Mouse (Mus musculus) forebrain, postnatal 0 days (tissue): ENCODE results near the gene Map3k10. TPM values are rescaled to one million over a fixed set of nuclear protein-coding genes. Genes with fewer than 3 reads are reported as not detected.
"Not testable (repeated sequence)": the region's sequence is repeated elsewhere in the genome, so short reads cannot be mapped to it uniquely, and the experiment has no call there.

Source experiments
- ATAC-seq: fragments of 200-750 bp; cut with Nextera tagmentation; 2 replicates; pipeline ENCODE4 v1.8.0; 2017; ENCODE audit warnings: mild to moderate bottlenecking, moderate library complexity
- DNase-seq: peaks from one replicate; pipeline ENCODE4 v3.0.0-alpha.2; 2015
- H3K27ac ChIP-seq: fragments of 300-500 bp; sonication (generic); 2 replicates; pipeline ENCODE4 v1.5.1; 2014; ENCODE audit warnings: low read depth, mild to moderate bottlenecking, antibody characterized with exemption, low read length, moderate library complexity, mixed read lengths
- H3K27me3 ChIP-seq: fragments of 300-500 bp; sonication (generic); 2 replicates; pipeline ENCODE4 v1.6.1; 2014; ENCODE audit warnings: mild to moderate bottlenecking, low read length, mixed read lengths; ENCODE audit not compliant: insufficient read depth
- H3K36me3 ChIP-seq: fragments of 300-500 bp; sonication (generic); 2 replicates; pipeline ENCODE4 v1.6.1; 2014; ENCODE audit warnings: mild to moderate bottlenecking, moderate library complexity; ENCODE audit not compliant: insufficient read depth
- H3K4me1 ChIP-seq: fragments of 300-500 bp; sonication (generic); 2 replicates; pipeline ENCODE4 v1.6.1; 2014; ENCODE audit warnings: antibody characterized with exemption; ENCODE audit not compliant: insufficient read depth
- H3K4me2 ChIP-seq: fragments of 300-500 bp; sonication (generic); 2 replicates; pipeline ENCODE4 v1.6.1; 2014; ENCODE audit warnings: low read depth, mild to moderate bottlenecking, moderate library complexity
- H3K4me3 ChIP-seq: fragments of 300-500 bp; sonication (generic); 2 replicates; pipeline ENCODE4 v1.5.1; 2014; ENCODE audit warnings: low read depth, low read length, mixed read lengths
- H3K9ac ChIP-seq: fragments of 300-500 bp; sonication (generic); 2 replicates; pipeline ENCODE4 v1.6.1; 2014; ENCODE audit warnings: mild to moderate bottlenecking
- H3K9me3 ChIP-seq: fragments of 300-500 bp; sonication (generic); 2 replicates; pipeline ENCODE4 v1.6.1; 2016; ENCODE audit warnings: low read length
- CTCF ChIP-seq: sonication (generic); IDR thresholded peaks from 2 replicates; pipeline ENCODE4 v1.5.1; 2016; ENCODE audit warnings: antibody characterized with exemption, control low read depth, low read depth
- WGBS: fragments of 180-500 bp; shearing (Covaris S2); extraction: QIAGEN DNeasy Blood & Tissue Kit; methylation state at CpG from one replicate; pipeline ENCODE4 v1.1.7; 2014; 5-methylcytosine and 5-hydroxymethylcytosine counted together
- polyA plus RNA-seq: library from polyadenylated mRNA; unstranded; fragments of >200 nt; fragmentation: Nextera tagmentation; extraction: Ambion mirVana; gene quantifications from 2 replicates; pipeline ENCODE4 v1.2.1, GENCODE M21; 2015
- total RNA-seq: library from RNA; depleted of rRNA; stranded (reverse); fragments of >200 nt; gene quantifications from 2 replicates; pipeline ENCODE4 v1.2.3, GENCODE M21; 2014

Map3k10 gene
- total and polyA plus RNA-seq, 2 experiments from 2014 or later, result 22.5 to 117 TPM

DNA sequence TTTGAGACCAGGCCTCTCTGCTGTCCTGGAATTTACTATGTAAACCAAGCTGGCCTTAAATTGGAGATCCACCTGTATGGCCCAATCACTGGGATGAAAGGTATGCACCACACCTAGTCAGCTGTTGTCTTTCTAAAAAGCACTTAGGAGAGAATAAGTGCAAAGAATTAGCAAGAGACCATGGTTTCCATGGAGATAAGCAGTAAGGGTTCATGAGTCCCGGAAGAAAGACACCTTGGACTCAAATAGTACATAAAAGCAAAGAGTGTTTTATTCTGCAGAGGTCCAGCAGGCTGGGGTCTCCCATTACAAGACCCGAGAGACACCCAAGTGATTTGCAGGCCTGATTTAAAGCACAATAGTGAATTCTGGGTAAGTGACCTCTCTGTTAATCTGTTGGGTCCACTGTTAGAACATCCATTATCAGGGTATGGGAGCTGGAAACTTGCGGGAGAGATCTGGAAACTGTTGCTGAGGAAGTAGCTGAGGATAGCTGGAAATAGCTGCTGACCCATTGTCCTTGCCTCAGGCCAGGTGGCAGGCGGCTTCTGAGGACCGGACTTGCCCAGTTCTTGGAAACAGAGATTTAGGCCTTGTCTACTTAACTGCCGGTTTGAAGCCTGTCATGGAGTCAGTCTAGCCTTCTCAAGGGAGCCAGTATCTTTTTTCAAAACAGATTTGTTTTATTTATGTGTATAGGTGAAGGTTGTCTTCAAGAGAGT, 27.0 kb downstream of the Map3k10 start:
- Histone ChIP-seq H3K4me1 (no peaks in the 10 kb centered on the region), H3K36me3 (no peaks in the 10 kb centered on the region), H3K9ac (no peak overlapping the region), H3K27ac (no peak overlapping the region), H3K9me3 (no peaks in the 10 kb centered on the region), H3K4me3 (no peak overlapping the region), H3K27me3 (no peaks in the 10 kb centered on the region), H3K4me2 (no peak overlapping the region)
- DNase-seq (no peak), ATAC-seq (no peak)
- TF ChIP-seq CTCF, result no peak
- WGBS, result 75% methylated on average over 6 of the region's 6 CpGs

GRCm38 (mm10) chr7:27646516-27646915, 27.9 kb downstream of the Map3k10 start:
- DNase-seq, result no peak
- H3K9me3 ChIP-seq, result no peaks in the 10 kb centered on the region

GRCm38 (mm10) chr7:27644471-27644870, 29.9 kb downstream of the Map3k10 start:
- Histone ChIP-seq H3K36me3 (no peaks in the 10 kb centered on the region), H3K9ac (no peak overlapping the region), H3K9me3 (no peaks in the 10 kb centered on the region), H3K4me1 (no peaks in the 10 kb centered on the region), H3K27me3 (no peaks in the 10 kb centered on the region), H3K27ac (no peak overlapping the region), H3K4me2 (no peak overlapping the region), H3K4me3 (no peak overlapping the region)
- DNase-seq (no peak), ATAC-seq (0 out of 2 replicates have a peak, but pooled peaks have one; percentile 30)
- peak; percentile 14; the same call in 1 of the 2 replicates for TF ChIP-seq CTCF
- WGBS, result 54% methylated on average over 1 of the region's 1 CpGs

More at GRCm38 (mm10) chr7:27646516-27646915, 27.9 kb downstream of the Map3k10 start:
- WGBS, result 89% methylated on average over 7 of the region's 7 CpGs
- H3K36me3 ChIP-seq, result no peaks in the 10 kb centered on the region
- no peak overlapping the region for H3K4me2 ChIP-seq
- no peak overlapping the region for H3K4me3 ChIP-seq
- H3K9ac ChIP-seq, result no peak overlapping the region
- no peak for ATAC-seq
- H3K4me1 ChIP-seq, result no peaks in the 10 kb centered on the region
- TF ChIP-seq CTCF, result no peak
- H3K27me3 ChIP-seq, result no peaks in the 10 kb centered on the region
- no peak overlapping the region for H3K27ac ChIP-seq

- not testable (repeated sequence) for H3K9me3 ChIP-seq, ATAC-seq, H3K27me3 ChIP-seq, H3K27ac ChIP-seq, H3K4me3 ChIP-seq, H3K4me2 ChIP-seq, DNase-seq, H3K9ac ChIP-seq, H3K4me1 ChIP-seq
- peaks cover 60% of the 10 kb centered on the region for H3K36me3 ChIP-seq
- 98% methylated on average over 2 of the region's 2 CpGs for WGBS
These were observed 39.3 kb downstream of the Map3k10 start for GRCm38 (mm10) chr7:27635094-27635493.

DNA sequence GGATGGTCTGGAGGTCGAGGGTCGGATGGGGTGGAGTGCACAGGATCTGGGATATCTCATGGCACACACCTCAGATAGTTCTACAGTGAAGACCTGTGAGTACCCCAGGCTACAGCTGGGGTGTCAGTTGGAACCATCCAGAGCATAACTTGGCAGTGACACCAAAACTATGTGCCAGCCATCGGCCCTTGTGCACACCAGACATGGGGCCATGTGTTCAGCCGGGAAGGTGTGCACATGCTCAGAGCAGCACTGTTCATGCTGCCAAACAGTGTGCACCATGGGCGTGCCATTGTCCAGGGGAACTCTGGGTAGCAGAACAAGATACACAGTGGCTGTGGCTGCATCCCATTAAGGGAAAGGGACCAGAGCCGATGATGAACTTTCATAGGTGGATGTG, 39.7 kb downstream of the Map3k10 start:
- Histone ChIP-seq H3K36me3 (peaks cover 60% of the 10 kb centered on the region), H3K9me3 (no peaks in the 10 kb centered on the region), H3K4me3 (no peak overlapping the region), H3K4me2 (no peak overlapping the region), H3K27me3 (no peaks in the 10 kb centered on the region), H3K9ac (no peak overlapping the region), H3K27ac (no peak overlapping the region), H3K4me1 (no peaks in the 10 kb centered on the region)
- WGBS, result 82% methylated on average over 6 of the region's 6 CpGs
- no peak for DNase-seq
- TF ChIP-seq CTCF, result no peak
- ATAC-seq, result no peak

GRCm38 (mm10) chr7:27633166-27633565, 41.2 kb downstream of the Map3k10 start:
- H3K9ac ChIP-seq, result no peak overlapping the region
- DNase-seq, result no peak
- H3K27ac ChIP-seq, result no peak overlapping the region
- H3K27me3 ChIP-seq, result no peaks in the 10 kb centered on the region
- TF ChIP-seq CTCF, result no peak
- no peak overlapping the region for H3K4me2 ChIP-seq
- no peaks in the 10 kb centered on the region for H3K4me1 ChIP-seq
- H3K4me3 ChIP-seq, result no peak overlapping the region
- ATAC-seq, result no peak
- peaks cover 71% of the 10 kb centered on the region for H3K36me3 ChIP-seq
- no peaks in the 10 kb centered on the region for H3K9me3 ChIP-seq
- WGBS, result 76% methylated on average over 6 of the region's 6 CpGs

GRCm38 (mm10) chr7:27631439-27631838, 43.0 kb downstream of the Map3k10 start:
- no peak overlapping the region for H3K9ac ChIP-seq
- no peak overlapping the region for H3K4me2 ChIP-seq
- DNase-seq (no peak), ATAC-seq (no peak)
- H3K4me3 ChIP-seq, result no peak overlapping the region
- H3K27ac ChIP-seq, result no peak overlapping the region
- no peaks in the 10 kb centered on the region for H3K27me3 ChIP-seq
- TF ChIP-seq CTCF, result no peak
- peaks cover 73% of the 10 kb centered on the region for H3K36me3 ChIP-seq
- H3K4me1 ChIP-seq, result no peaks in the 10 kb centered on the region
- no peaks in the 10 kb centered on the region for H3K9me3 ChIP-seq
- WGBS, result 85% methylated on average over 4 of the region's 4 CpGs

DNA sequence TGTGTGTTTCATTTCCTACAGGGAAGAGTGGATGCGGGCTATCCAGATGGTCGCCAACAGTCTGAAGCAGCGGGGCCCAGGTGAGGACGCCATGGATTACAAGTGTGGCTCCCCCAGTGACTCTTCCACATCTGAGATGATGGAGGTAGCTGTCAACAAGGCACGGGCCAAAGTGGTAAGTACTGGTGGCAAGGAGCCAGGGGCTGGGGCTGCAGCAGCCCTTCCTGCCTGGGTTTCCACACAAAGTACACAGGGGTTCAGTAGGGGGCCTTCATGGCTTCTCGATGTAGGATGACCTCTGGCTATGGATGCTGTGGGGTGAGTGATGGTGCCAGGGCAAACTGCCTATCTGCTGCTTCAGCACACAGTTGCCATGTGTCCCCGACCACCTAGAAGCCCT, 45.6 kb downstream of the Map3k10 start:
- not testable (repeated sequence) for H3K9me3 ChIP-seq, H3K4me1 ChIP-seq, H3K4me2 ChIP-seq, H3K4me3 ChIP-seq, H3K9ac ChIP-seq, DNase-seq, H3K27ac ChIP-seq, H3K27me3 ChIP-seq, ATAC-seq
- H3K36me3 ChIP-seq, result peaks cover 63% of the 10 kb centered on the region
- WGBS, result 92% methylated on average over 7 of the region's 7 CpGs
